Mouse (Mus musculus): ENCODE measurements around the gene Orai2.

DNA sequence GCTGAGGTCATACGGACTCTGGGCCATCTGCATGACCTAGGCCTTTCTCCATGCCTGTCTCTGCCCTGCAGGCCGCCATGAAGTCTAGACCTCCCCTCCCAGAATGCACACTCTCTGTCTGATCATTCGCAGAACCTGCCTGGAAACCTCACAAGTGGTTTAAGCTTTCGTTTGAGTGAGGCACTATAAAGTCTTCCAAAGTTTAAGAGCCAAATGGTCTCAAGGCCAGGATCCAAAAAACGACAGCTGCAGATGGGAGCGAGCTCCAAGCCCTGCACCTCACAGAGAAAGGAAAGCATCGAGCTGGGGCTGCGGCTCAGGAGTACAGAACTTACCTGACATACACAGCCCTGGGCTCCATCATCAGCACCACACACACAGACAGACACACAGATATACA, 18.1 kb downstream of the Orai2 start:
- TF ChIP-seq TAL1 (IDR thresholded peaks at IDR 0.05; ENCODE audit: low read length) (no peak), GATA1 (IDR thresholded peaks at IDR 0.05; ENCODE audit: low read length) (no peak)

All from erythroblast, embryonic 14.5 days (primary cell).